Mouse (Mus musculus): ENCODE data around the gene Ankrd44.
"Not testable (repeated sequence)": the region's sequence is repeated elsewhere in the genome, so short reads cannot be mapped to it uniquely, and the experiment has no call there.

DNA sequence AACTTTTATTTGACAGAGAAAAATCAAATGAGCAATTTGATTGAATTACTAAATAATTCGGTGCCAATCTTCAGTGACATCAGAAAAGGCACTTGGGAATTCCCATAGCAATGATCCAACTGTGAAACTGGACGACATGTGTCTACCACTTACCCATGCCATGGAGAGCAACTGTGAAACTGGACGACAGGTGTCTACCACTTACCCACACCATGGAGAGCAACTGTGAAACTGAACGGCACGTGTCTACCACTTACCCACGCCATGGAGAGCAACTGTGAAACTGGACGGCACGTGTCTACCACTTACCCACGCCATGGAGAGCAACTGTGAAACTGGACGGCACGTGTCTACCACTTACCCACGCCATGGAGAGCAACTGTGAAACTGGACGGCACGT, 30.8 kb upstream of the Ankrd44 start:
- not testable (repeated sequence) for TF ChIP-seq CTCF (IDR thresholded peaks at IDR 0.05; ENCODE audit: control insufficient read depth, insufficient read depth, insufficient read length); CEBPB (IDR thresholded peaks at IDR 0.05; ENCODE audit: low read depth); USF1 (IDR thresholded peaks at IDR 0.05; ENCODE audit: low read depth); MAX (IDR thresholded peaks at IDR 0.05); MYOG (IDR thresholded peaks at IDR 0.05; ENCODE audit: control insufficient read depth, extremely low read depth, insufficient read length)
